Mouse (Mus musculus): ENCODE results near the gene Tcaf3. TPM values are rescaled to one million over a fixed set of nuclear protein-coding genes. Genes with fewer than 3 reads are reported as not detected.

Gene Tcaf3
- total RNA-seq (2021) = not detected
- long read RNA-seq, experiment 1 = 0 reads
- long read RNA-seq, experiment 2 = 0 reads

GRCm38 (mm10) chr6:42597592-42597991, at the start of gene Tcaf3:
Gene Tcaf3, minus strand, starts transcription at chr6:42597692.
- no peak for DNase-seq

GRCm38 (mm10) chr6:42644912-42645549, 47.5 kb upstream of the Tcaf3 start, which contains the start of gene Tcaf2:
Gene Tcaf2, minus strand, starts transcription at chr6:42645254.
- DNase-seq = peak; percentile 90

- DNase-seq = no peak
Observed at GRCm38 (mm10) chr6:42634393-42634792, 36.9 kb upstream of the Tcaf3 start.

GRCm38 (mm10) chr6:42631395-42631794, 33.9 kb upstream of the Tcaf3 start:
- no peak for DNase-seq

GRCm38 (mm10) chr6:42616904-42617303, 19.4 kb upstream of the Tcaf3 start:
- DNase-seq = no peak

- DNase-seq = no peak
Observed at GRCm38 (mm10) chr6:42612218-42612617, 14.7 kb upstream of the Tcaf3 start.

GRCm38 (mm10) chr6:42610954-42611522, 13.5 kb upstream of the Tcaf3 start:
- no peak for DNase-seq

- DNase-seq = no peak
Observed at GRCm38 (mm10) chr6:42593138-42593882, 4.2 kb downstream of the Tcaf3 start.

- DNase-seq = no peak
Observed at GRCm38 (mm10) chr6:42586569-42586968, 10.9 kb downstream of the Tcaf3 start.

GRCm38 (mm10) chr6:42583488-42583872, 14.0 kb downstream of the Tcaf3 start:
- DNase-seq = peak; percentile 17

- no peak for DNase-seq
Observed at GRCm38 (mm10) chr6:42582741-42583487, 14.6 kb downstream of the Tcaf3 start.

- no peak for DNase-seq
Observed at GRCm38 (mm10) chr6:42578678-42579077, 18.8 kb downstream of the Tcaf3 start.

- no peak for DNase-seq
Observed at GRCm38 (mm10) chr6:42577433-42577832, 20.1 kb downstream of the Tcaf3 start.

GRCm38 (mm10) chr6:42568205-42568604, 29.3 kb downstream of the Tcaf3 start:
- DNase-seq = no peak

GRCm38 (mm10) chr6:42566076-42566598, 31.4 kb downstream of the Tcaf3 start:
- DNase-seq = no peak

- no peak for DNase-seq
Observed at GRCm38 (mm10) chr6:42562280-42562679, 35.2 kb downstream of the Tcaf3 start.

GRCm38 (mm10) chr6:42560885-42561284, 36.6 kb downstream of the Tcaf3 start:
- DNase-seq = no peak

- no peak for DNase-seq
Observed at GRCm38 (mm10) chr6:42558641-42559040, 38.9 kb downstream of the Tcaf3 start.

- DNase-seq = peak; percentile 12
Observed at GRCm38 (mm10) chr6:42547461-42547860, 50.0 kb downstream of the Tcaf3 start, which contains the start of gene Olfr455. Gene Olfr455, minus strand, starts transcription at chr6:42547587.

- DNase-seq = no peak
Observed at GRCm38 (mm10) chr6:42546180-42546579, 51.3 kb downstream of the Tcaf3 start.

- DNase-seq = no peak
Observed at GRCm38 (mm10) chr6:42545451-42545885, 52.0 kb downstream of the Tcaf3 start.

- DNase-seq = no peak
Observed at GRCm38 (mm10) chr6:42544846-42545245, 52.6 kb downstream of the Tcaf3 start.

Measured in gastrocnemius, postnatal 25 days (tissue).